Mouse (Mus musculus) stomach, embryonic 15.5 days (tissue): ENCODE data around the gene Alpk1. TPM values are rescaled to one million over a fixed set of nuclear protein-coding genes. Genes with fewer than 3 reads are reported as not detected.
"Not testable (repeated sequence)": the region's sequence is repeated elsewhere in the genome, so short reads cannot be mapped to it uniquely, and the experiment has no call there.

Source experiments
- ATAC-seq: fragments of 200-750 bp; cut with Nextera tagmentation; 2 replicates; pipeline ENCODE4 v1.8.0; 2017; ENCODE audit warnings: low read depth, moderate number of reproducible peaks, moderate TSS enrichment; ENCODE audit not compliant: insufficient read depth, low FRiP score
- H3K27ac ChIP-seq: fragments of 300-500 bp; sonication (generic); 2 replicates; pipeline ENCODE4 v1.5.1; 2015; ENCODE audit warnings: mild to moderate bottlenecking, inconsistent platforms
- H3K27me3 ChIP-seq: fragments of 300-500 bp; sonication (generic); replicated peaks from 2 replicates; pipeline ENCODE4 v1.6.1; 2015; ENCODE audit warnings: inconsistent platforms
- H3K36me3 ChIP-seq: fragments of 300-500 bp; sonication (generic); 2 replicates; pipeline ENCODE4 v1.6.1; 2015; ENCODE audit warnings: inconsistent platforms
- H3K4me1 ChIP-seq: fragments of 300-500 bp; sonication (generic); 2 replicates; pipeline ENCODE4 v1.6.1; 2015; ENCODE audit warnings: inconsistent platforms
- H3K4me2 ChIP-seq: fragments of 300-500 bp; sonication (generic); 2 replicates; pipeline ENCODE4 v1.6.1; 2015; ENCODE audit warnings: mild to moderate bottlenecking, inconsistent platforms
- H3K4me3 ChIP-seq: fragments of 300-500 bp; sonication (generic); replicated peaks from 2 replicates; pipeline ENCODE4 v1.5.1; 2015; ENCODE audit warnings: inconsistent platforms
- H3K9ac ChIP-seq: fragments of 300-500 bp; sonication (generic); 2 replicates; pipeline ENCODE4 v1.6.1; 2015; ENCODE audit warnings: inconsistent platforms
- H3K9me3 ChIP-seq: fragments of 300-500 bp; sonication (generic); 2 replicates; pipeline ENCODE4 v1.6.1; 2016; ENCODE audit warnings: inconsistent platforms
- whole genome bisulfite sequencing: fragments of 180-500 bp; shearing (Covaris S2); methylation state at CpG from one replicate; pipeline ENCODE4 v1.1.7; 2015; 5-methylcytosine and 5-hydroxymethylcytosine counted together
- polyA plus RNA-seq: library from polyadenylated mRNA; unstranded; fragments of >200 nt; fragmentation: Nextera tagmentation; extraction: Ambion mirVana; gene quantifications from 2 replicates; pipeline ENCODE4 v1.2.1, GENCODE M21; 2015

Gene Alpk1
- polyA plus RNA-seq, 1 experiment from 2014 or later, result 3.6 TPM

DNA sequence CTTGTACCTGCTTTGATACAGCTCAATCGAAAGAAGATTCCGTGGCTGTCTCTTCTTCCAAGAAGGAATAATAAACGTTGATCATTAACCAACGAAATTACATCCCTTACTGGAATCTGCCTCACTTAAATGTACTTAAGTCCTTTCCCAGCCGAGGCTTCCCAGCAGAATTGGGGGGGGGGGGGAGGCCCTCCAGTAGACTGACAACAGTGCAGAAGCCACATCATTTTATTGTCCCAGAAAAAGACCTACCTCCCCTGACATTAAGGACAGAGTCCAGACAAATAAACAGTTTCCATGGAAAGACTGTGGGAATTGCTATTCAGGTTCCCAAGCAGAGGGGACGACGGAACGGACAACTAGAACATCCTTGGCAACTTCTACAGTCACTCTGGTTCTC, 8.6 kb upstream of the Alpk1 start:
- ATAC-seq, result no peak
- Histone ChIP-seq H3K4me3 (peak overlapping the region; percentile 61), H3K27ac (no peak overlapping the region), H3K36me3 (no peaks in the 10 kb centered on the region), H3K9me3 (no peaks in the 10 kb centered on the region), H3K4me1 (peaks cover 7% of the 10 kb centered on the region; the same call in 1 of the 2 replicates), H3K4me2 (peak overlapping the region; percentile 96), H3K27me3 (peaks cover 12% of the 10 kb centered on the region), H3K9ac (no peak overlapping the region)
- WGBS, result 29% methylated on average over 8 of the region's 8 CpGs

DNA sequence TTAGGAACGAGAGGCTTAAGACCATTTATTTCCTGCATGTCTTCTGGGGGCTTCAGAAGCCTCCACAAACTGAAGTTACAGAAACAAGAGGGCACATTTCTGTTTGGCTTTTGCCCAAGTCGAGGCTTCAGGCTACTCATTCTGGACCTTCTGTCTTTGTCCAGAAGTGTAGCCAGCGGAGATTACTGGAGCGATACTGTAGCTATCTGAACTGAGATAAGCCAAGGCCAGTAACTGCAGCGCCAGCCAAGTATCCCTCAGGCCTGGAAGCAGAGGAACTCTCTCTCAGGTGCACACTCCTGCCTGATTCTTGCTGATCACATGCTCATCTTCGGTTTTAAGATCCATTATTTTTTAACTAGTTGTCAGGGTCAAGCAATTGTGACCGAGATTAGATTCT, 7.7 kb upstream of the Alpk1 start:
- no peak overlapping the region for H3K4me2 ChIP-seq
- 56% methylated on average over 7 of the region's 7 CpGs for WGBS
- H3K4me1 ChIP-seq, result peaks cover 7% of the 10 kb centered on the region; the same call in 1 of the 2 replicates
- no peak for ATAC-seq
- no peak overlapping the region for H3K9ac ChIP-seq
- no peaks in the 10 kb centered on the region for H3K36me3 ChIP-seq
- H3K4me3 ChIP-seq, result no peak overlapping the region
- no peaks in the 10 kb centered on the region for H3K9me3 ChIP-seq
- H3K27ac ChIP-seq, result no peak overlapping the region
- peaks cover 12% of the 10 kb centered on the region for H3K27me3 ChIP-seq

DNA sequence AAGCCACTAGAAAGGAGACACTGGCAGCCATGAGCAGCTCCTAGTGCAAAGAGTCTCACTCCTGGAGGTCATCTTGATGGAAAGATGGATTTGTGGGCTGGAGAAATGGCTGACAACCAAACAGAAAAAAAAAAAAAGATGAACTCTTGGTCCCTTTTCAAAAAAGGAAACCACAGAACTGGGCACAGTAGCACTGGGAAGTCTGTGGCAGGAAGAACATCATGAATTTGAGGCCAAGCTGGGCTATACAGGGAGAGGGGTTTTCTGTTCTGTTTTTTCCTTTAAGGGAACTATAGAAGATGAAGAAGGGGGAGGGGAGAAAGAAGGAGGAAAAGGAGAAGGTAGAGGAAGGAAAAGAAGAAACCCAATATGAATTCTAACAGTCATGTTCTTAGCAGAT, 6.7 kb upstream of the Alpk1 start:
- Histone ChIP-seq H3K4me2 (no peak overlapping the region), H3K4me3 (no peak overlapping the region), H3K27ac (no peak overlapping the region), H3K9ac (no peak overlapping the region), H3K36me3 (no peaks in the 10 kb centered on the region), H3K4me1 (peaks cover 7% of the 10 kb centered on the region; the same call in 1 of the 2 replicates), H3K9me3 (no peaks in the 10 kb centered on the region), H3K27me3 (peaks cover 12% of the 10 kb centered on the region)
- no peak for ATAC-seq

DNA sequence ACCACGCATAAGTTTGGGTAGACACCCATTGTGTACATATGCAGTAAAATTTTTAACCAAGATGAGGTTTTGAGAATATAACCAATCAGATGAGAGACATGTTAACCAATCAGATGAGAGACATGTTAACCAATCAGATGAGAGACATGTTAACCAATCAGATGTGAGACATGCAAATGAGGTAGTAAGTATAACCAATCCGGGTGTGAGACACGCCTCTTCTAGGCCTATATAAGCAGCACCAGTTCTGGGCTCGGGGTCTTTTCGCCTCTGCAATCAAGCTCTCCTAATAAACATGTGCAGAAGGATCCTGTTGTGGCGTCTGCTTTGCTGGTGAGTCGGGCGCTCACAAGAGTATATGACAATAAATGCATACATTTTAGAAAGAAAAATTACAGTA, 3.4 kb upstream of the Alpk1 start:
- 94% methylated on average over 8 of the region's 8 CpGs for WGBS
- not testable (repeated sequence) for H3K9me3 ChIP-seq, H3K9ac ChIP-seq, H3K4me1 ChIP-seq, H3K27ac ChIP-seq, H3K36me3 ChIP-seq, H3K27me3 ChIP-seq, ATAC-seq, H3K4me3 ChIP-seq, H3K4me2 ChIP-seq

DNA sequence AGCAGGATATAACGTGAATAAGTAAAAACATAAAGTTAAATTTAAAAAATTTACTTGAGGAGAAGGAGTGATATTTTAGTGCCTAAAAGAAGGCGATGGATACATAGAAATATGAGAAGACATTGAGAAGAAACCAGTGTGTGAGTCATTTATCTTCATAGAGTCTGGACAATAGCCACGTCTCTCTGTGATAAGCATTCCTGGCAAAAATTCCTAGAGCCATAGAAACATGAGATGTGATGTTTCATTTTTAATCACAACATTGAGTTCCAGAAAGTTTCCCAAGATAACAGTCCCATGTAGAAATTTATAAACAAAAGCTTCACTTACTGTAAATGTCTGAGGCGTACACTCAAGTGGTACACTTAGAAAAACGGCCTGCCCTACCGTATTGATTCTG, 2.6 kb upstream of the Alpk1 start:
- Histone ChIP-seq H3K36me3 (no peaks in the 10 kb centered on the region), H3K27ac (no peak overlapping the region), H3K9ac (no peak overlapping the region), H3K27me3 (peaks cover 1% of the 10 kb centered on the region; the same call in 1 of the 2 replicates), H3K4me2 (no peak overlapping the region), H3K4me1 (no peaks in the 10 kb centered on the region), H3K9me3 (no peaks in the 10 kb centered on the region), H3K4me3 (no peak overlapping the region)
- 68% methylated on average over 6 of the region's 6 CpGs for WGBS
- no peak for ATAC-seq

DNA sequence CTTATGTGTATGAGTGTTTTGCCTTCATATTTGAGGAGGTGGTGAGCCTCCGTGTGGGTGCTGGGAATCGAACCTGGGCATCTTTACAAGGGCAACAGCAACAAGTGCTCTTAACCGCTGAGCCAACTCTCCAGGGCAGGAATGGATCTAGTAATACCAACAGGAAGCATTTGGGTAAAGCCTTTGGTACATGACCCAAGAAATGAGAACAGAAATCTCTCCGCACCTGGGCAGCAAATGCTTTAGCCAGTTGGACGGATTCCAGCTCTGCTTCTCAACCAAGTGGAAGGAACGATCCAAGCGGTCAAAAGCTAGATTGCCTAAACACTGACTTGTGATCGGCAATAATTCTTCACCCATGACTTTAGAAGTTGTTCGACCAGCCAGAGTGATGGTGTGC, 594 bp upstream of the Alpk1 start:
- ATAC-seq, result no peak
- WGBS, result 86% methylated on average over 9 of the region's 9 CpGs
- no peaks in the 10 kb centered on the region for H3K27me3 ChIP-seq
- no peaks in the 10 kb centered on the region for H3K9me3 ChIP-seq
- H3K4me1 ChIP-seq, result no peaks in the 10 kb centered on the region
- H3K36me3 ChIP-seq, result no peaks in the 10 kb centered on the region
- no peak overlapping the region for H3K4me3 ChIP-seq
- H3K4me2 ChIP-seq, result no peak overlapping the region
- H3K9ac ChIP-seq, result no peak overlapping the region
- no peak overlapping the region for H3K27ac ChIP-seq

DNA sequence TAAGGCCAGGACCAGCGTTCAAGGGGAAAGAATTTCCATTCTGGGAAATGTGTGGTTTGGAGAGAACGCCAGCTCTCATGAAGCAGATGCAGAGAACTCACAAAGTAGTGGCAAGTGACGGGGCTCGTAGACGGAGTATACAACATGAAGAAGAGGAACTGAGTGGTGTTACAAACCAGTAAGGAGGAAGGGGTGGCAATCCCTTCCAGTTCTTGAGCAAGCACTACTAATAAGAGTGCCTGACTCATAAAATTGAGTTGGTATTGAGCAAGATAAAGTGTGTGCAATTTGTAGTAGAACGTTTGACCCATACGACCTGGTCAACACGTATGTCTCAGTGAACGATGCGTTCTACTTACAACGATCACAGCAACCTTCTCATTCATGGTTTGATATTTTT, 11.2 kb downstream of the Alpk1 start:
- no peak for ATAC-seq
- no peak overlapping the region for H3K27ac ChIP-seq
- WGBS, result 87% methylated on average over 11 of the region's 11 CpGs

DNA sequence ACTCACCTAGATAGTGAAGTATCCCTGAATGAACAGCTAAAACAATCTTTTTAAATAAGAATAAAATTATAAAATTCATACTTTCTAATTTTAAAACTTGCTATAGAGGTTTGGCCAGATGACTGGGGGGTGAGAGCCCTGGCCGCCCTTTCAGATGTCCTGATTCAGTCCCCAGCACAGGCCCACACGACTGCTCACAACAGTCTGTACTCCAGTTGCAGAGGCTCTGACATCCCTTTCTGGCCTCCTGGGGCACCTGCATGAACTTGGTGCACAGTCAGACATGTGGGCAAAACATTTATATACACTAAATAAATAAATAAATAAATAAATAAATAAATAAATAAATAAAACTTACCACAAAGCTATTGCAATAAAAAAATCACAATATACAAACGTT, 14.4 kb downstream of the Alpk1 start:
- no peaks in the 10 kb centered on the region for H3K9me3 ChIP-seq
- H3K9ac ChIP-seq, result no peak overlapping the region
- no peak for ATAC-seq
- 70% methylated on average over 3 of the region's 3 CpGs for WGBS
- H3K27ac ChIP-seq, result no peak overlapping the region
- no peak overlapping the region for H3K4me3 ChIP-seq
- no peaks in the 10 kb centered on the region for H3K4me1 ChIP-seq
- H3K27me3 ChIP-seq, result no peaks in the 10 kb centered on the region
- H3K36me3 ChIP-seq, result no peaks in the 10 kb centered on the region
- no peak overlapping the region for H3K4me2 ChIP-seq

More for the DNA sequence above, 11.2 kb downstream of the Alpk1 start:
- H3K4me2 ChIP-seq, result no peak overlapping the region
- H3K4me1 ChIP-seq, result no peaks in the 10 kb centered on the region
- no peak overlapping the region for H3K4me3 ChIP-seq
- H3K36me3 ChIP-seq, result no peaks in the 10 kb centered on the region
- no peaks in the 10 kb centered on the region for H3K9me3 ChIP-seq
- H3K27me3 ChIP-seq, result no peaks in the 10 kb centered on the region
- no peak overlapping the region for H3K9ac ChIP-seq

DNA sequence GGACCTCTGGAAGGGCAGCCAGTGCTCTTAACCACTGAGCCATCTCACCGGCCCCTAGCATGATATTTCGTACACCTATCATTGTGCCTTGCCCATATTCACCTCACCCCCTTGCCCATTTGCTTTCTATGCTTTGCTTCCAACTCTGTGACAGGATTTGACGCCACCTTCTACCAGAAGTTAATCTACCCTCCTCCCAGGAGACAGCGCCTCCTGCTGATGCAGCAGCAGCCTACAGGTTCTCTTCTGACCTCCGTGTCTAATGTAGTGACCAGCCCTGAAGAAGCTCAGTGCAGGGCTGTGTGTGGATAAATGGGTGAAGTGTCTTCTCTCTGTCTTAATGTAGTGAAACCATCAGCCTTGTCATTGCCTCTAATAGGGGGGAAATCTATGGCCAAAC, 15.8 kb downstream of the Alpk1 start:
- H3K27ac ChIP-seq, result no peak overlapping the region
- no peak overlapping the region for H3K9ac ChIP-seq
- H3K4me2 ChIP-seq, result no peak overlapping the region
- no peaks in the 10 kb centered on the region for H3K9me3 ChIP-seq
- H3K4me3 ChIP-seq, result no peak overlapping the region
- no peaks in the 10 kb centered on the region for H3K36me3 ChIP-seq
- 59% methylated on average over 5 of the region's 5 CpGs for WGBS
- H3K27me3 ChIP-seq, result no peaks in the 10 kb centered on the region
- H3K4me1 ChIP-seq, result no peaks in the 10 kb centered on the region
- no peak for ATAC-seq

DNA sequence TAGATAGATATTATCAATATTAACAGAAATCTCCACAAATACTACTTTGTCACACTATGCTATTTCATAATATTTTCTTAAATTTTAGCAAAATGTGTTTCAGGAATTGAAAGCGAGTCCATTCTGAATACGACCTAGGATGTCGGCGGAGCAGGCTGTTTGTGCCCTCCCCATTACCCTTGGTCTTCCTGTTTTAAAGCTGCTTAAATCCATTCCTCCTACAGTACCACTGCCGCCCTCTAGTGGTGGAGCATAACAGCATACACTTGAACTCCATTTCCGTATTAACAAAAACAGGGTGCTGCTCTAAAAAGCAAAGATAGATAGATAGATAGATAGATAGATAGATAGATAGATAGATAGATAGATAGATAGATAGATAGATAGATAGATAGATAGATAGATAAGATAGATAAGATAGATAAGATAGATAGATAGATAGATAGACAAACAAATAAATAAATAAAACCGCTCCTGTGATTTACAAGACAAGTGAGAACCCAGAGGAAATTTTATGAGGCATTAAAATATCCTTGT, 17.2 kb downstream of the Alpk1 start:
- no peak overlapping the region for H3K4me2 ChIP-seq
- no peaks in the 10 kb centered on the region for H3K27me3 ChIP-seq
- no peak overlapping the region for H3K4me3 ChIP-seq
- H3K4me1 ChIP-seq, result no peaks in the 10 kb centered on the region
- 19% methylated on average over 7 of the region's 7 CpGs for WGBS
- H3K36me3 ChIP-seq, result no peaks in the 10 kb centered on the region
- no peak overlapping the region for H3K9ac ChIP-seq
- no peak overlapping the region for H3K27ac ChIP-seq
- ATAC-seq, result no peak
- no peaks in the 10 kb centered on the region for H3K9me3 ChIP-seq

DNA sequence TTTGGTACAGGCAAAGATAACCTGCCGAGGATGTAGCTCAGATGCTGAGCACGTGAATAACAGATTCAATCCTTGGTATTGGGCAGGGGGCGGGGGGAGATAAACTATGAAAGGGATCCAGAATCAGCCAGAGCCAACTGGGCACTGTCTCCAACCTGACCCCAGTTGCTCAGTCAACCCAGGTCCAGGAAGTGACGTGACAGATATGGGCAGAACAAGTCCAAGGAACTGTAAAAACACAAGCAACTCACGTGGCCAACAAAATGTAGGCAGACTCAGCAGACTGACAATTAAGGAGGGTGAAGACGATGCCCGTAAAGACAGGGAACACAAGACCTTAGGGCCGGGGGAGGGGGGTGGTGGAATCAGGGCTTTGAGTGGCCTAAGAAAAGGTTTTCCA, 17.9 kb downstream of the Alpk1 start:
- no peaks in the 10 kb centered on the region for H3K4me1 ChIP-seq
- 64% methylated on average over 8 of the region's 8 CpGs for WGBS
- no peak overlapping the region for H3K27ac ChIP-seq
- no peak for ATAC-seq
- no peaks in the 10 kb centered on the region for H3K27me3 ChIP-seq
- H3K9ac ChIP-seq, result no peak overlapping the region
- no peaks in the 10 kb centered on the region for H3K36me3 ChIP-seq
- no peaks in the 10 kb centered on the region for H3K9me3 ChIP-seq
- H3K4me2 ChIP-seq, result no peak overlapping the region
- H3K4me3 ChIP-seq, result no peak overlapping the region

DNA sequence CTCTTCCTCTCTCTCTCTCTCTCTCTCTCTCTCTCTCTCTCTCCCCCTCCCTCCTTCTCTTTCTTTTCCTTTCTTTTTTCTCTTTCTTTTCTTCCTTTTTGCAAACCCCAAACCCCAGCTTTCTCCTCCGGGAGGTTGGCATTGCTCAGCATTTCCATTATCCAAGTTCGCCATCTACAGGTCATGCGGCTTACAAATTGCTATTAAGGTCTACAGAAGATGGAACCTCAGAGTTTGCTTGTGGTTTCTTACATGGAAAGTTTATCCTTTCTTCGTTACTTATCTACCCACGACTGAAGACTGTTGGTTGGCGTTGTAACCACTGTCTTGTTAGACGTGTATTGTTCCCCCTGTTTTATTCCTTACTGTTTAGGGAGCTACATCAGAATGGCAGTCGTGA, 21.1 kb downstream of the Alpk1 start:
- WGBS, result 13% methylated on average over 8 of the region's 8 CpGs
- no peaks in the 10 kb centered on the region for H3K4me1 ChIP-seq
- H3K4me2 ChIP-seq, result no peak overlapping the region
- no peaks in the 10 kb centered on the region for H3K36me3 ChIP-seq
- no peak overlapping the region for H3K4me3 ChIP-seq
- 0 out of 2 replicates have a peak, but pooled peaks cover 4% of the 10 kb centered on the region for H3K27me3 ChIP-seq
- no peaks in the 10 kb centered on the region for H3K9me3 ChIP-seq
- no peak for ATAC-seq
- H3K27ac ChIP-seq, result no peak overlapping the region
- H3K9ac ChIP-seq, result no peak overlapping the region

DNA sequence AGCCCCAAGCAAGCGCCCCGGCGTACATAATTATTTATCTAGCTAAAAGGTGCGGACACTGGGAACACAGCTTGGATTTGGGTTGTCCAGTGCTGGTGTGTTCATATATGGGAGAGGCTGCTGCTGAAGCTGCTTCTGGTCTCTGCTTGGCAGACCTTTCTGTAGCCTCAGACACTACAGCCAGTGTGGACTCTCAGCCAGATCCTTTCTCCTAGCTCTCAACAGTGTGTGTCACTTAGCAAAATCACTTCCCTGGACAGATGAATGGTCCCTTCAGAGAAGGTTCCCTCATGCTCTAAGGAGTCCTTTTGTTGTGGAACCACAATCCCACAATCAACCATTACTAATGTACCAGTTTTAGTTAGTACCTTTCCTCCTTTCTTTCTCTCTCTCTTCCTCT, 21.5 kb downstream of the Alpk1 start:
- H3K36me3 ChIP-seq, result no peaks in the 10 kb centered on the region
- H3K9me3 ChIP-seq, result no peaks in the 10 kb centered on the region
- H3K4me2 ChIP-seq, result no peak overlapping the region
- no peak overlapping the region for H3K4me3 ChIP-seq
- WGBS, result 47% methylated on average over 4 of the region's 4 CpGs
- no peak overlapping the region for H3K27ac ChIP-seq
- 0 out of 2 replicates have a peak, but pooled peaks cover 4% of the 10 kb centered on the region for H3K27me3 ChIP-seq
- no peak overlapping the region for H3K9ac ChIP-seq
- H3K4me1 ChIP-seq, result no peaks in the 10 kb centered on the region
- ATAC-seq, result no peak
